Mouse (Mus musculus) kidney, postnatal 0 days (tissue): ENCODE measurements at regions not wholly inside any gene's neighbourhood (a gene's known extent, or its start where the extent isn't known, plus 50 kb on each side); places are given as distances from the start of the nearest gene placed in this dataset.

Experiments
- ATAC-seq: fragments of 200-750 bp; cut with Nextera tagmentation; replicated peaks from 2 replicates; pipeline ENCODE4 v1.8.0; 2017; ENCODE audit warnings: low read depth, moderate number of reproducible peaks, moderate TSS enrichment, moderate library complexity; ENCODE audit not compliant: low FRiP score
- DNase-seq: peaks from one replicate; pipeline ENCODE4 v3.0.0-alpha.2; 2016; ENCODE audit warnings: low spot score
- H3K27ac ChIP-seq: fragments of 300-500 bp; sonication (generic); 2 replicates; pipeline ENCODE4 v1.5.1; 2014; ENCODE audit warnings: mild to moderate bottlenecking
- H3K27me3 ChIP-seq: fragments of 300-500 bp; sonication (generic); 2 replicates; pipeline ENCODE4 v1.6.1; 2014; ENCODE audit warnings: low read length, mixed read lengths; ENCODE audit not compliant: insufficient read depth
- H3K36me3 ChIP-seq: fragments of 300-500 bp; sonication (generic); 2 replicates; pipeline ENCODE4 v1.6.1; 2014; ENCODE audit warnings: low read length, mixed read lengths; ENCODE audit not compliant: insufficient read depth
- H3K4me1 ChIP-seq: fragments of 300-500 bp; sonication (generic); replicated peaks from 2 replicates; pipeline ENCODE4 v1.6.1; 2014; ENCODE audit warnings: antibody characterized with exemption, low read length, mixed read lengths; ENCODE audit not compliant: insufficient read depth
- H3K4me2 ChIP-seq: fragments of 300-500 bp; sonication (generic); 2 replicates; pipeline ENCODE4 v1.6.1; 2014; ENCODE audit warnings: mild to moderate bottlenecking, low read length, moderate library complexity, mixed read lengths
- H3K4me3 ChIP-seq: fragments of 300-500 bp; sonication (generic); replicated peaks from 2 replicates; pipeline ENCODE4 v1.5.1; 2014; ENCODE audit warnings: low read depth, low read length
- H3K9ac ChIP-seq: fragments of 300-500 bp; sonication (generic); 2 replicates; pipeline ENCODE4 v1.6.1; 2014; ENCODE audit warnings: low read depth, low read length
- H3K9me3 ChIP-seq: fragments of 300-500 bp; sonication (generic); replicated peaks from 2 replicates; pipeline ENCODE4 v1.6.1; 2016; ENCODE audit warnings: low read length, inconsistent platforms, mixed read lengths
- CTCF ChIP-seq: IDR thresholded peaks from 2 replicates; pipeline ENCODE4 v1.5.1; 2016; ENCODE audit warnings: antibody characterized with exemption, low read depth, mild to moderate bottlenecking, moderate library complexity
- WGBS: fragments of 180-500 bp; shearing (Covaris S2); extraction: QIAGEN DNeasy Blood & Tissue Kit; methylation state at CpG from one replicate; pipeline ENCODE4 v1.1.7; 2014; 5-methylcytosine and 5-hydroxymethylcytosine counted together

DNA sequence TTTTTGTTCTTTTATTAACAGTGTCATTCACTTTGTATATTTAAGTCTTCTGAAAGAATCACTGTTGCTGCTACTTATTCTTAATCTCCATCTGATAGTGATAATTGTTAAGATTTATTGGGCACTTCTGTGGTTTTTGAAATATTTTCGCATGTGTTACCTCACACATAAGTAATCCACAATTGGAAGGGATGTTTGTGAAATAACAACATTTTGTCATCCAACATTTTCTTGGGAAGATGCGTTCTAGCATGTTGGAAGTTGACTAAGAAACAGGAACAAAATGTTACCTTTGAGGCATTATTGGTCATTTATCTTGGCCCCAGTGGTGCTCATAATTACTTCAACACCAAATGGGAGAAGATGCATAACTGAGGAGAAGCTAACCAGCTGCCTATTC lies 323.4 kb upstream of the Btbd3 start:
- 75% methylated on average over 2 of the region's 2 CpGs for WGBS
- no peak for TF ChIP-seq CTCF
- H3K4me1 ChIP-seq, result no peaks in the 10 kb centered on the region
- no peaks in the 10 kb centered on the region for H3K9me3 ChIP-seq
- ATAC-seq (no peak), DNase-seq (no peak)
- no peak overlapping the region for H3K27ac ChIP-seq
- H3K4me3 ChIP-seq, result no peak overlapping the region
- no peaks in the 10 kb centered on the region for H3K36me3 ChIP-seq
- no peaks in the 10 kb centered on the region for H3K27me3 ChIP-seq
- no peak overlapping the region for H3K4me2 ChIP-seq
- no peak overlapping the region for H3K9ac ChIP-seq

DNA sequence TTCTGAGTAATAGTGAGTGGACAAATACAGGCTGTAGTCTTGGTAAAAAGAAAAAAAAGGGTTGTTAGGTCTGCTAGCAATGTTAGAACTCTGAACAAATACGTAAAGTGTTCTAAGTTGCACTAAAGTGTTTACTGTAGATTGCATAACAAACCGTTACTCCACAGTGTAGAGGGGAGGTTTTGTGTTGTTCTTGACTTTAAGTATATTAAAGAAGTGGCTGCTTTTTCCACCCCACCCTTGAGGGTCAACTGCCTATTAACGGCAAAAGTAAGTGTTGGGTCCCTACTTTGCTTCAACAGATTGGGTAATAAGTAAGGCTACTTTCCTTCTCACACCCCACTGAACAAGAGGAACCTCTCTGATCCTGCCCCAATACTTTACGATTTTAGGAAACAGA lies 323.9 kb upstream of the Btbd3 start:
- WGBS, result 77% methylated on average over 4 of the region's 4 CpGs
- DNase-seq, result no peak

DNA sequence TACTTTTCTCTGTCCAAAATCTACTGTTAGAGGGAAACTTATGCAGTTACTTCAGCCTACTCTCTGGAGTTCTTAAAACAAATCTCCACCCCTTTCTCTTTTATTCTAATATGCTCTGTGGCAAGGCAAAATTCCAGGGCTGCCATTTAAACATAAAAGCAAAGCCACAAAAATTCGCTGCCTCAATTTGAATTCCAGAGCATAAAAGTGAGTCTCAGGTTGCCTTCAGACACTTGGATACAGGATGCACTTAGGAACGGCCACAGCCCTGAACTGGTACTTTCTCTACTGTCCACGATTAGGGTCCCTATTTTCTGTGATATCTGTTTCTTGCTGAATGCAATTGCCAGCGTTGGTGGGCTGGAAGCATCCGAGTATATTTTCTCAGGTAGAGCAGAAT lies 330.9 kb upstream of the Btbd3 start:
- H3K9ac ChIP-seq, result no peak overlapping the region
- H3K27ac ChIP-seq, result no peak overlapping the region
- H3K4me1 ChIP-seq, result no peaks in the 10 kb centered on the region
- no peak overlapping the region for H3K4me3 ChIP-seq
- H3K9me3 ChIP-seq, result no peaks in the 10 kb centered on the region
- no peak for TF ChIP-seq CTCF
- no peaks in the 10 kb centered on the region for H3K27me3 ChIP-seq
- ATAC-seq (no peak), DNase-seq (peak; percentile 8)
- H3K36me3 ChIP-seq, result no peaks in the 10 kb centered on the region
- WGBS, result 60% methylated on average over 5 of the region's 5 CpGs
- H3K4me2 ChIP-seq, result no peak overlapping the region

More for the DNA sequence above, 323.9 kb upstream of the Btbd3 start:
- Histone ChIP-seq H3K27me3 (no peaks in the 10 kb centered on the region), H3K4me1 (no peaks in the 10 kb centered on the region), H3K36me3 (no peaks in the 10 kb centered on the region), H3K4me3 (no peak overlapping the region), H3K9ac (no peak overlapping the region), H3K9me3 (no peaks in the 10 kb centered on the region), H3K4me2 (no peak overlapping the region), H3K27ac (no peak overlapping the region)
- no peak for ATAC-seq
- no peak for TF ChIP-seq CTCF

DNA sequence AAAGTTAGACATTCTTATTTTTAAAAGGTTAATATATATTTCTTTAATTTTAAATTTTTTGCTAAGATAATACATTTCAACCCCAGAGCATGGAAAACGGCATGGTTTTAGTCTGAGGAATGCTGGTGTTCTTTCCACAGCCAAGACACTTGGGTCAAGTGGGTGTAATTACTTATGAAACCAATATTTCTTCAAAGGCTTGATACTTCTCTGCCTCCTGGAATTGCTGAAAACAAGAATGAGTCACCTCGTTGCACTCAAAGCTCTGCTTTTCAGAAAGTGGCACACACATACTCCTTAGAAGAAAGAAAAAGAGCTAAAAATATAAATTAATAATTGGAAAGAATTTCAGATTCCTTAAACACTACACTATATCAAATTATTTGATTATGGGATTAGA lies 331.8 kb upstream of the Btbd3 start:
- H3K9me3 ChIP-seq, result no peaks in the 10 kb centered on the region
- H3K4me3 ChIP-seq, result no peak overlapping the region
- no peak for DNase-seq
- no peaks in the 10 kb centered on the region for H3K36me3 ChIP-seq
- H3K4me2 ChIP-seq, result no peak overlapping the region
- WGBS, result 57% methylated on average over 2 of the region's 2 CpGs
- H3K4me1 ChIP-seq, result no peaks in the 10 kb centered on the region
- no peak for TF ChIP-seq CTCF
- ATAC-seq, result no peak
- no peak overlapping the region for H3K9ac ChIP-seq
- no peaks in the 10 kb centered on the region for H3K27me3 ChIP-seq
- no peak overlapping the region for H3K27ac ChIP-seq

DNA sequence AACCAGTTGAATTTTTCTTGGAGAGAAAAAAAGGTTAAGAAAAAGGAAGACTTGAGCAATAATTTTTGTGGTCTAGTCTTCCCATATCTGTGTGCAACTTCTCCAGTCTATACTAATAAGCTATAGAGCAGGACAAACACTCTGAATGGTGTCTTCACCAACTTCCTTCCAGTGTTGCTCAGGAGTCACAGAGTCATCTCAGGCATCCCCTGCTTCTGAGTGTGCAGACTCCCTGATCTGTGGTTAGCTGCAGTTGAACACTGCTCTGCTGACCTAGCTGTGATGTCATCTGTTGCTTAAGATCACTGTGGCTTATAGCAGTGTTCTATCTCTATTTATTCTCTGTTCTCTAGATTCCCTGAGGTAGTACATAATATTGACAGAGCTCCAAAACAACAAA lies 357.9 kb upstream of the Btbd3 start:
- Histone ChIP-seq H3K4me1 (no peaks in the 10 kb centered on the region), H3K9me3 (no peaks in the 10 kb centered on the region), H3K36me3 (no peaks in the 10 kb centered on the region), H3K9ac (no peak overlapping the region), H3K27me3 (no peaks in the 10 kb centered on the region), H3K4me3 (no peak overlapping the region), H3K4me2 (no peak overlapping the region), H3K27ac (no peak overlapping the region)
- DNase-seq (no peak), ATAC-seq (no peak)
- no peak for TF ChIP-seq CTCF

DNA sequence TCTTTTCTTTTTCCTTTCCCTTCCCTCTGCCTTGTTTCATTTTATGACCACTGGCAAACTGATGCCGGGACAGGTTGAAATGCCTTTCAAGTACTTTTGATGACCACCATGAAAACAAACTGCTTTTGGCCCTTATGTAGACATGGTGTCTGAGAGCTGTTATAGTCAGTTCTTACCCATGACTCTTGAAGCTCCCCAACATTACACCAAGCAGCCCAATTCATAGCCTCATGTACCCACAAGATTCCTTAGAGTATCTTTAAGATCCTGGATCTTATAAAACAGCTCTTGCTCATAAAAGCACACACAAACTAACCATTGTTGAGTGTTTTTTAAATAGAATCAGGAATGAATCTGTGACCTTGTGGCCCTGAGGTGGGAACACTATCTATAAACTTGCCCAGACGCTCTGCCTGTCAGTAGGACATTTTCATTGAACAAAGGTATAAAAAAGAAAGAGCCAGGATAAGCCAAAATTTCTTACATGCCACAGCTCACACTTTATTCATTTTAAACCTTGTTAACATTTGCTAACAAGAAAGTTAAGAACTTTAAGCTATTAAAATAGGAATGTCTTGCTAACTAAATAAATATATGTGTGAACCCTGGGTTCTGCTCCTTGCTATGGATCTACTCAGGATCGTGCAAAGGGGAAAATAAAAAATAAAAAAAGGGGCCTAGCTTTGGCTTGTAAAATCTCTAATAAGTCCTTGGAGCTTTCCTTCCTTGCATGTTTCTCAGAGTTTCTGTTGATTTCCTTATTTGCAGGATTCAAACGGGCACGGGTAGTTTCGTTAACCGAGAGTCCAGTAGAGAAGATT lies 375.9 kb upstream of the Btbd3 start:
- Histone ChIP-seq H3K9me3 (no peaks in the 10 kb centered on the region), H3K4me3 (no peak overlapping the region), H3K9ac (no peak overlapping the region), H3K4me1 (no peaks in the 10 kb centered on the region), H3K36me3 (no peaks in the 10 kb centered on the region), H3K4me2 (no peak overlapping the region), H3K27ac (no peak overlapping the region), H3K27me3 (no peaks in the 10 kb centered on the region)
- 67% methylated on average over 7 of the region's 7 CpGs for WGBS
- ATAC-seq (no peak), DNase-seq (no peak)
- no peak for TF ChIP-seq CTCF

DNA sequence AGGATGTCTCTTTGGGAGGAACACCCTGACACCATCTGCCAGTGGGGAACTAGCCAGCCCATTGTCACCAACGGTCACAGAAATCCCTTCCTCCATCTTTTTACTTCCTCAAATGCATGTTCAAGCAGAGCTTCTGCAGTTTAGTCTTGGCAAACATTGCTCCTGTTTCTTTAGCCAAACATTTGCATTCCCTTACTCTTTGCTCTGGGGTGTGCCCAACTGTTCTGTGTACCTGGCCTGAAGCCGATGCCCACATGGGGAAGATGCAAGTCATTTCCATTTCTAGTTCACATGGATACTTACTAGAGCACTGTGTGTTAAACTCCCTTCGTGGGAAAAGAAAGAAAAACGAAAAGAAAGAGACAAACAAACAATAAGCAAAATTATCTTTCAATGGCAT lies 386.7 kb upstream of the Btbd3 start:
- no peak overlapping the region for H3K27ac ChIP-seq

More for the DNA sequence above, 386.7 kb upstream of the Btbd3 start:
- H3K9ac ChIP-seq, result no peak overlapping the region
- H3K4me1 ChIP-seq, result no peaks in the 10 kb centered on the region
- H3K36me3 ChIP-seq, result no peaks in the 10 kb centered on the region
- H3K4me2 ChIP-seq, result no peak overlapping the region
- H3K27me3 ChIP-seq, result no peaks in the 10 kb centered on the region
- no peak for TF ChIP-seq CTCF
- no peak overlapping the region for H3K4me3 ChIP-seq
- WGBS, result 78% methylated on average over 4 of the region's 4 CpGs
- H3K9me3 ChIP-seq, result no peaks in the 10 kb centered on the region
- ATAC-seq, result no peak
- DNase-seq, result no peak
